Mouse (Mus musculus): ENCODE measurements at regions not wholly inside any gene's neighbourhood (a gene's known extent, or its start where the extent isn't known, plus 50 kb on each side); places are given as distances from the start of the nearest gene placed in this dataset.

DNA sequence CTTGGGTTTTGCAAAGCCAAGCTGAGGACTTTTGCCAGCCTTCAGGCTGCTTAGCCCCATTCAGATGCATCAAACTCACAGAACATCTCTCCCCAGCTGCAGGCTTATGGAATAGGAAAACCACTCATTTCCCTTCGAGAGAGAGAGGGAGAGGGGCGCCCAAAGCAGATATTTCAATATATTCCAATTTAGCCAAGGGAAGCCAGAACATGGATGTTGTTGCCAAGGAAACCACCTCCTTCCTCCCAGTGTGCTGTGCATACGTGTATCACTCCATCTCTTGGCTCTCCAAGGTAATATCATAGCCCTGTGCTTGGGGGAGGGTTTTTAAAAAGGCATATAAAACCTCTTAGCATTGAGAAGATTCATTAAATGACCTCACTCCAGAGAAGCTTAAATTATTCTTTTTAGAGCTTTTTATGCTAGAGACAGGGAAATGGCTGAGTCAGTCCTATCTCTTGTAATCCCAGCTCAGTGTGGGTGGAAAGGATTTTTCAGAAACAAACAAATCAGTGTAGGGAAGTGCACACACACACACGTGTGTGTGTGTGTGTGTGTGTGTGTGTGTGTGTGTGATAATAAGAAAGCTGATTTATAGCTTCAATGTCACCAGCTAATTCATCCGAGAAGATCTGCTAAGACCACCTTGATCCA, 245.1 kb downstream of the Rps24 start:
- Histone ChIP-seq H3K27me3 (ENCODE audit: control insufficient read depth, insufficient read depth, low read length) (no peaks in the 10 kb centered on the region), H3K4me1 (ENCODE audit: control insufficient read depth, insufficient read depth, low read length) (no peaks in the 10 kb centered on the region), H3K9me3 (replicated peaks; ENCODE audit: control insufficient read depth, low read length) (no peaks in the 10 kb centered on the region), H3K9ac (ENCODE audit: low read length) (no peak overlapping the region), H3K4me2 (ENCODE audit: low read depth, low read length) (no peak overlapping the region), H3K27ac (ENCODE audit: low read length) (no peak overlapping the region), H3K4me3 (ENCODE audit: low read length) (no peak overlapping the region), H3K36me3 (ENCODE audit: control insufficient read depth, insufficient read depth) (no peaks in the 10 kb centered on the region)
- WGBS, result 61% methylated on average over 5 of the region's 5 CpGs
- no peak for ATAC-seq (replicated peaks; ENCODE audit: extremely low read depth, insufficient read depth, low FRiP score)

DNA sequence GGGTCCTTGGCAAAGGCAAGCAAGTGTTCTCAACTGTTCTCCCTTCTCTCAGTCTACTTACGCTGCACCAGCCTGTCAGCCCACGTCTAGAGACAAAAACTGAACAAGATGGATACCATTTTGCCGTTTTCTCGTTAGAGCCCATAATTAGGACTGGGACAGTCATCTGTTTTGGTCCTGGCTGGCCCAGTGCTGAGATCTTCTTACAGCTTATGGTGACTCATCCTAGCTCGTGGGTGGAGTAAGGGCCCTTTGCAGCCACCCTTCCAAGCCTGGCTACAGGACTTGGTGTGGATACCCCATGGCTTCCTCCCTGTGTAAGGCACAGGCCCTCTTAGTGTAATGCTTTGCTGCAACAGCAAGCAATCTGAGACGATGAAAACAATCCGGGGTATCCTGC, 246.4 kb downstream of the Rps24 start:
- WGBS, result 79% methylated on average over 7 of the region's 7 CpGs
- no peaks in the 10 kb centered on the region for H3K27me3 ChIP-seq (ENCODE audit: control insufficient read depth, insufficient read depth, low read length)
- H3K36me3 ChIP-seq (ENCODE audit: control insufficient read depth, insufficient read depth), result no peaks in the 10 kb centered on the region

DNA sequence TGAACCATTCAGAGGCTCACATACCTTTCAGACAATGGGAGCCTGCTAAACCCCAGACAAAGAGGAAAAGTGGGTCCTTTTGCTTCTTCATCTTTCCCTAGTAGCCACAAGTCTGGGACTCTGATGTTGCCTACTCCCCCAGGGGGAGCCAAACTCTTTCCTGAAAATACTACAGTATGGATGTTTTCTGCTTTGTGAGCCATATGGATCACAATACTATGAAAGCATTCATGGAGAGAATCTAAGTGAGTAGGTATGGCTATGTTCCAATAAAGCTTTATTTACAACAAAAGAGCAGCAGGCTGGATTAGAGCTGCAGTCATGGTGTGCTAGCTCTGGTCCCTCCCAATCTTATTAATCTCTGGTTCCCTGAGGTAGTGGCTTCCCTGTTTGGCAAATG, 251.9 kb downstream of the Rps24 start:
- no peaks in the 10 kb centered on the region for H3K36me3 ChIP-seq (ENCODE audit: control insufficient read depth, insufficient read depth)
- no peaks in the 10 kb centered on the region for H3K4me1 ChIP-seq (ENCODE audit: control insufficient read depth, insufficient read depth, low read length)
- H3K27me3 ChIP-seq (ENCODE audit: control insufficient read depth, insufficient read depth, low read length), result no peaks in the 10 kb centered on the region
- no peak overlapping the region for H3K4me3 ChIP-seq (ENCODE audit: low read length)
- H3K27ac ChIP-seq (ENCODE audit: low read length), result no peak overlapping the region
- no peak overlapping the region for H3K9ac ChIP-seq (ENCODE audit: low read length)
- ATAC-seq (replicated peaks; ENCODE audit: extremely low read depth, insufficient read depth, low FRiP score), result no peak
- H3K4me2 ChIP-seq (ENCODE audit: low read depth, low read length), result no peak overlapping the region
- H3K9me3 ChIP-seq (replicated peaks; ENCODE audit: control insufficient read depth, low read length), result no peaks in the 10 kb centered on the region

More for the DNA sequence above, 246.4 kb downstream of the Rps24 start:
- no peak overlapping the region for H3K9ac ChIP-seq (ENCODE audit: low read length)
- no peak overlapping the region for H3K4me3 ChIP-seq (ENCODE audit: low read length)
- no peak for ATAC-seq (replicated peaks; ENCODE audit: extremely low read depth, insufficient read depth, low FRiP score)
- H3K4me2 ChIP-seq (ENCODE audit: low read depth, low read length), result no peak overlapping the region
- H3K9me3 ChIP-seq (replicated peaks; ENCODE audit: control insufficient read depth, low read length), result no peaks in the 10 kb centered on the region
- no peaks in the 10 kb centered on the region for H3K4me1 ChIP-seq (ENCODE audit: control insufficient read depth, insufficient read depth, low read length)
- H3K27ac ChIP-seq (ENCODE audit: low read length), result no peak overlapping the region

DNA sequence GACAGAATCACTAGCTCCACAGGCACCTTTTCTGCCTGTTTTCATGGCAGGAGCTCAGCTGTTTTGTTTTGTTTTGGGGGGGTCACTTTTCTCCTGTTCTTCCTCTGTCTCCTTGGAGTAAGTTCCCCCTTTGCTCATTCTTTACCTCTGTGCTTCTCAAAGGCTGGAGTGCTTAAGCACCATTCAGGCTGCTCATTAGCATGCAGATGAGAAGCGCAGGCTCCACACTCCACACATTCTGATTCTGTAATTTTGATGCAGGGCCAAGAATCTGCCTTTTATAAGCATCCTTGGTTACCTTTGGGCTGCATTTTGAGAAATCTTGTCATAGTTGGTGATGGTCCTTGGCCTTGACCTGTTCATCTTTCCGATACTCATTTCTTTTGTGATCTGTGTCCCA, 257.5 kb downstream of the Rps24 start:
- no peak overlapping the region for H3K4me2 ChIP-seq (ENCODE audit: low read depth, low read length)
- H3K36me3 ChIP-seq (ENCODE audit: control insufficient read depth, insufficient read depth), result no peaks in the 10 kb centered on the region
- H3K9ac ChIP-seq (ENCODE audit: low read length), result no peak overlapping the region
- ATAC-seq (replicated peaks; ENCODE audit: extremely low read depth, insufficient read depth, low FRiP score), result no peak
- H3K9me3 ChIP-seq (replicated peaks; ENCODE audit: control insufficient read depth, low read length), result no peaks in the 10 kb centered on the region
- 89% methylated on average over 2 of the region's 2 CpGs for WGBS
- no peak overlapping the region for H3K4me3 ChIP-seq (ENCODE audit: low read length)
- H3K4me1 ChIP-seq (ENCODE audit: control insufficient read depth, insufficient read depth, low read length), result peaks cover 38% of the 10 kb centered on the region
- H3K27ac ChIP-seq (ENCODE audit: low read length), result no peak overlapping the region
- H3K27me3 ChIP-seq (ENCODE audit: control insufficient read depth, insufficient read depth, low read length), result no peaks in the 10 kb centered on the region

DNA sequence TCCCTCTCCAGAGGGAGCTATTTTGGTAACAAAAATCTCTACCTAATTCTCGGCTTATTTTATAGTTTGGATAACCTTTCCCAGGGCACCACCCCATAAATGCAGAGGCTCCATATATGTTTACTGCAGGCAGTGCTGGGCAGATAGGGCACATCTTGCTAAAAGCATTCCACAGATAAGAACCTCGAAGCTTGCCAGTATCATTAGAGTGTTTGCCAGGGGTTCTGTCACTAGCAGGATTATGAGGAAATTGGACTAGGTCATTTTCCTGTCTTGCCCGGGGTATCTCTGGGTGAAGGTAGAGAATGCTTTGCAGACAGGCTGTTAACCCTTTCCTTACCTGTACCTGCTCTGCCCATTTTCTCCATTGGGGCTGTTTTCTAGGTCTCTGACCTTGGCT, 258.8 kb downstream of the Rps24 start:
- no peak overlapping the region for H3K4me3 ChIP-seq (ENCODE audit: low read length)
- 0 out of 2 replicates have a peak, but pooled peaks have one; percentile 37 for ATAC-seq (replicated peaks; ENCODE audit: extremely low read depth, insufficient read depth, low FRiP score)
- H3K27ac ChIP-seq (ENCODE audit: low read length), result peak overlapping the region; percentile 41
- H3K36me3 ChIP-seq (ENCODE audit: control insufficient read depth, insufficient read depth), result no peaks in the 10 kb centered on the region
- WGBS, result 5% methylated on average over 3 of the region's 3 CpGs
- peaks cover 38% of the 10 kb centered on the region for H3K4me1 ChIP-seq (ENCODE audit: control insufficient read depth, insufficient read depth, low read length)
- no peaks in the 10 kb centered on the region for H3K9me3 ChIP-seq (replicated peaks; ENCODE audit: control insufficient read depth, low read length)
- H3K27me3 ChIP-seq (ENCODE audit: control insufficient read depth, insufficient read depth, low read length), result no peaks in the 10 kb centered on the region
- no peak overlapping the region for H3K4me2 ChIP-seq (ENCODE audit: low read depth, low read length)
- H3K9ac ChIP-seq (ENCODE audit: low read length), result no peak overlapping the region

DNA sequence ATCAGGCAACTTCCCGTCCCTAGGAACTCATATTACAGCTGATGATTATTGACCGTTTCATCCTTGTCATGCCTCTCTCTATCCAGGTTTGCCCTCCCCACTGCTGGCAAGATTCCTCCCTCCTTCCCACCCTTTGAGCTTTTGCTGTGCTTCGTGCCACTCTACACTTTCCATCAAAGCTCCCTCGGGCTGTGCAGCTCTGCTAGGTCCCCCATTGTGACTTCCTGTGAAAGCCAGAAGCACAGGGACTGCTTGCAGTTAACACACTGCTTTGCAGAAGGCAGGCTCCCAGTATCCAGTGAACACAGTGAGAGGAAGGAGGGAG, 260.5 kb downstream of the Rps24 start:
- no peak overlapping the region for H3K9ac ChIP-seq (ENCODE audit: low read length)
- no peaks in the 10 kb centered on the region for H3K36me3 ChIP-seq (ENCODE audit: control insufficient read depth, insufficient read depth)
- H3K4me2 ChIP-seq (ENCODE audit: low read depth, low read length), result no peak overlapping the region
- no peaks in the 10 kb centered on the region for H3K9me3 ChIP-seq (replicated peaks; ENCODE audit: control insufficient read depth, low read length)
- no peaks in the 10 kb centered on the region for H3K27me3 ChIP-seq (ENCODE audit: control insufficient read depth, insufficient read depth, low read length)
- H3K27ac ChIP-seq (ENCODE audit: low read length), result peak overlapping the region; percentile 90
- peaks cover 45% of the 10 kb centered on the region for H3K4me1 ChIP-seq (ENCODE audit: control insufficient read depth, insufficient read depth, low read length)
- WGBS, result 44% methylated on average over 4 of the region's 4 CpGs
- ATAC-seq (replicated peaks; ENCODE audit: extremely low read depth, insufficient read depth, low FRiP score), result no peak
- H3K4me3 ChIP-seq (ENCODE audit: low read length), result no peak overlapping the region

DNA sequence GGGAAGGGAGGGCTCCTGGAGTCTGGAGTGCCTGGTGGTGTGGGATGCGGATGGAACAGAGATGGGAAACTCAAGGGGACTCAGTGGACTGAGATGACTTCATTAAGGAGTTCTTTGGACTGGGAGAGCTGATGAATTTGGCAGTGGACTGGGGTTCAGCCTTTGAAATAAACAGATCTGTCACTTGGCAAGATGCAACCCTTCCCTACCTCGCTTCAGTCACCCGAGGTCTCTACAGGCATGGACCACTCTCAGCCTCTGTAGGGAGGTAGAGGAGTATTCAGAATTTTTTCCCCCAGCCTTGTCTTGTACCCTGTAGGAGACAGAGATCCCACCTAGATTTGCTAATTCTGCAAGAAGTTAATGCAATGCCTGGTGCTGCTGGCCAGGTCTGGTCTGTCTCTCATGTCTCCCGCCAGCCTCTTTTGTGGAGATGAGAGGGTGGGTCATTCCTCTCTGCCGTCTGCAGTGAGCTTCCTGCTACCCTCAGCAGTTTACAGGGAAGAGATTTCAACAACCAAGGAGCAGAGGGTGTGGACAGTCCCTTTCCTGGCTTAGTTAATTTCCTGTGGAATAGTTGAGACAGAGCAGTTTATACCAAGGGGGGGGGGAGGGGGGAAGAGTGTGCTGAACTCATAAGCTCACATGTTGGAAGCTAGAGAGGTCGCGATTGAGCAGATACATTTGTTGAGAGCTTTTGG, 261.0 kb downstream of the Rps24 start:
- ATAC-seq (replicated peaks; ENCODE audit: extremely low read depth, insufficient read depth, low FRiP score), result peak; percentile 85
- WGBS, result 28% methylated on average over 7 of the region's 7 CpGs
- peaks cover 45% of the 10 kb centered on the region for H3K4me1 ChIP-seq (ENCODE audit: control insufficient read depth, insufficient read depth, low read length)
- H3K27me3 ChIP-seq (ENCODE audit: control insufficient read depth, insufficient read depth, low read length), result no peaks in the 10 kb centered on the region
- H3K9me3 ChIP-seq (replicated peaks; ENCODE audit: control insufficient read depth, low read length), result no peaks in the 10 kb centered on the region
- peak overlapping the region; percentile 90 for H3K27ac ChIP-seq (ENCODE audit: low read length)
- 0 out of 2 replicates have a peak overlapping the region, but pooled peaks have one; percentile 59 for H3K9ac ChIP-seq (ENCODE audit: low read length)
- H3K4me3 ChIP-seq (ENCODE audit: low read length), result no peak overlapping the region
- H3K4me2 ChIP-seq (ENCODE audit: low read depth, low read length), result peak overlapping the region; percentile 5; the same call in 1 of the 2 replicates
- H3K36me3 ChIP-seq (ENCODE audit: control insufficient read depth, insufficient read depth), result no peaks in the 10 kb centered on the region

DNA sequence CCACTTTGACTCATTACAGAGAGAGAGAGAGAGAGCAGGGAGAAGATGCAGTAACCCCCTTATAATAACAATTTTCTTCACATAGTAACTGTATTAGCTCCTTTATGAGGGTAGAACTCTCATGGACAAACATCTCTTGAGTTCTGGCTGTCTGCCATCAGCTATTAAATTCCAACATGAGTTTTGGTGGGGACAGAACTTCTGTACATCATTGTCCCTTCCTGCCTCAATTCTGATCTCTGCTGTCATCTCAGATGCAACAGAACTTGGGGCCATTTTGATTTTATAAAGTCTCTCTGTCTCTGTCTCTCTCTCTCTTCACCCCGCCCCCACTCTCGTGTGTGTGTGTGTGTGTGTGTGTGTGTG, 261.6 kb downstream of the Rps24 start:
- no peaks in the 10 kb centered on the region for H3K36me3 ChIP-seq (ENCODE audit: control insufficient read depth, insufficient read depth)
- H3K27ac ChIP-seq (ENCODE audit: low read length), result peak overlapping the region; percentile 68
- H3K9me3 ChIP-seq (replicated peaks; ENCODE audit: control insufficient read depth, low read length), result no peaks in the 10 kb centered on the region
- 75% methylated on average over 2 of the region's 2 CpGs for WGBS
- no peak overlapping the region for H3K4me3 ChIP-seq (ENCODE audit: low read length)
- no peak for ATAC-seq (replicated peaks; ENCODE audit: extremely low read depth, insufficient read depth, low FRiP score)
- H3K9ac ChIP-seq (ENCODE audit: low read length), result no peak overlapping the region
- H3K27me3 ChIP-seq (ENCODE audit: control insufficient read depth, insufficient read depth, low read length), result no peaks in the 10 kb centered on the region
- H3K4me1 ChIP-seq (ENCODE audit: control insufficient read depth, insufficient read depth, low read length), result peaks cover 45% of the 10 kb centered on the region
- peak overlapping the region; percentile 5; the same call in 1 of the 2 replicates for H3K4me2 ChIP-seq (ENCODE audit: low read depth, low read length)

DNA sequence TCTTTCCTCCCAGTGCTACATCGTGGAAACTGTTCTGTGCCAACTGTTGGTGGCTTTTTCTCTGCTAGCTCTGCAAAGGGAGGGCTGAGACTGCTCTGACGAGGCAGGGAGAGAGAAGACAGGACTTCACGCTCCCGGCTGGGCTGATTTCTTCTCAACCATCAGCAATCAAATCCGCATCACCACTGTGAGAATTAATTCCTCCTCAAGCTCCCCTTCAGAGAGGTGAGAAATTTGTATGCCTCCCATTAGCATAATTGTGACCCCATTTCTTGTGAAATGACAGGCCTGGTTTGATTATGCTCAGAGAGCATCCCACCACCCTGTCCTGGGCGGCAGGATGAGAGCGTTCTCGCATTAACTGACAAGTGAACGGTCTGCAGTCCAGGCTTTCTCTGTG, 262.4 kb downstream of the Rps24 start:
- Histone ChIP-seq H3K4me3 (ENCODE audit: low read length) (no peak overlapping the region), H3K4me2 (ENCODE audit: low read depth, low read length) (no peak overlapping the region), H3K36me3 (ENCODE audit: control insufficient read depth, insufficient read depth) (no peaks in the 10 kb centered on the region), H3K9me3 (replicated peaks; ENCODE audit: control insufficient read depth, low read length) (no peaks in the 10 kb centered on the region), H3K27me3 (ENCODE audit: control insufficient read depth, insufficient read depth, low read length) (no peaks in the 10 kb centered on the region), H3K27ac (ENCODE audit: low read length) (peak overlapping the region; percentile 68; the same call in 1 of the 2 replicates), H3K9ac (ENCODE audit: low read length) (no peak overlapping the region), H3K4me1 (ENCODE audit: control insufficient read depth, insufficient read depth, low read length) (peaks cover 45% of the 10 kb centered on the region)
- 82% methylated on average over 9 of the region's 9 CpGs for WGBS
- no peak for ATAC-seq (replicated peaks; ENCODE audit: extremely low read depth, insufficient read depth, low FRiP score)

Measured in heart, embryonic 16.5 days (tissue).